ENCODE assay signal across 23 mouse cellular contexts in genomic region chr9:111313299-111313698, GRCm38 (mm10). TPM values are rescaled to one million over a fixed set of nuclear protein-coding genes. Genes with fewer than 3 reads are reported as not detected.
DNase-seq lines count a peak whose midpoint lies in the region; ATAC-seq and TF ChIP-seq lines count a peak whose summit lies in the region.
"Had no signal": no experiment of that assay in that cellular context is flagged by ENCODE, and none has a peak within 500 bp of the region (broad histone marks: within the 10 kb centered on the region; RNA-seq: fewer than 3 reads in every experiment).

No protein-coding gene starts in this region.

- 22% methylated on average over 5 of the region's 6 CpGs for WGBS in embryonic facial prominence, embryonic 11.5 days
- WGBS in embryonic facial prominence, embryonic 10.5 days, result 14% methylated on average over 6 of the region's 6 CpGs
- 18% methylated on average over 5 of the region's 6 CpGs for WGBS in kidney, embryonic 15.5 days
- WGBS in midbrain, postnatal 0 days, result 13% methylated on average over 5 of the region's 6 CpGs

- H3K9ac ChIP-seq in embryonic facial prominence, embryonic 11.5 days (replicated peaks; ENCODE audit: low read length), result no peak overlapping the region
- H3K9ac ChIP-seq in kidney, embryonic 15.5 days, result no peak overlapping the region
- peak overlapping the region; percentile 87 for H3K9ac ChIP-seq in midbrain, postnatal 0 days (replicated peaks; ENCODE audit: low read length, poor library complexity, severe bottlenecking)
- H3K9ac ChIP-seq: liver, embryonic 15.5 days had no signal

- H3K4me3 ChIP-seq in embryonic facial prominence, embryonic 11.5 days (ENCODE audit: low read depth, low read length), result no peak overlapping the region
- H3K4me3 ChIP-seq in embryonic facial prominence, embryonic 10.5 days, result no peak overlapping the region
- H3K4me3 ChIP-seq in kidney, embryonic 15.5 days (replicated peaks), result no peak overlapping the region; the same call in 1 of the 2 replicates
- H3K4me3 ChIP-seq in cortical plate, adult 2 months (ENCODE audit: insufficient read depth, low read length), result peak overlapping the region; percentile 74
- peak overlapping the region; percentile 75 for H3K4me3 ChIP-seq in midbrain, postnatal 0 days (ENCODE audit: low read depth, low read length)

- DNase-seq in embryonic facial prominence, embryonic 11.5 days (ENCODE audit: low spot score), result peak; percentile 9
- DNase-seq in embryonic facial prominence, embryonic 10.5 days (ENCODE audit: low spot score), result no peak
- no peak for DNase-seq in kidney, adult 11 months
- peak; percentile 29 for DNase-seq in midbrain, postnatal 0 days (ENCODE audit: low spot score)
- no peak for DNase-seq in retina, embryonic 14.5 days (ENCODE audit: low spot score)
- no peak for DNase-seq in frontal cortex, adult 2 months (ENCODE audit: extremely low spot score in 1 of 2, low spot score in 1 of 2)
- DNase-seq: cerebellum, adult 11 months; gastrocnemius, postnatal 25 days; heart, postnatal 4 days; kidney, adult 2 months; lung, postnatal 36 days; right cerebral cortex, adult 18-20 months; spleen, adult 18-20 months; thymus, postnatal 14 days had no signal

- no peak for TF ChIP-seq POLR2A in cortical plate, adult 2 months (IDR thresholded peaks at IDR 0.05; ENCODE audit: extremely low read depth, insufficient read depth, low read length)

- no peak overlapping the region for H3K27ac ChIP-seq in embryonic facial prominence, embryonic 11.5 days (replicated peaks; ENCODE audit: low read depth, low read length)
- no peak overlapping the region for H3K27ac ChIP-seq in embryonic facial prominence, embryonic 10.5 days (replicated peaks)
- no peak overlapping the region for H3K27ac ChIP-seq in kidney, embryonic 15.5 days
- H3K27ac ChIP-seq in cortical plate, adult 2 months (ENCODE audit: insufficient read depth, low read length), result no peak overlapping the region
- H3K27ac ChIP-seq in midbrain, postnatal 0 days (ENCODE audit: low read depth, low read length), result no peak overlapping the region
- H3K27ac ChIP-seq: limb, embryonic 13.5 days; liver, embryonic 15.5 days; midbrain, embryonic 12.5 days; stomach, postnatal 0 days had no signal

- H3K36me3 ChIP-seq in embryonic facial prominence, embryonic 11.5 days (replicated peaks; ENCODE audit: control insufficient read depth, insufficient read depth, low read depth, low read length), result no peaks in the 10 kb centered on the region
- H3K36me3 ChIP-seq in embryonic facial prominence, embryonic 10.5 days (replicated peaks), result no peaks in the 10 kb centered on the region
- no peaks in the 10 kb centered on the region for H3K36me3 ChIP-seq in kidney, embryonic 15.5 days
- H3K36me3 ChIP-seq in midbrain, postnatal 0 days (ENCODE audit: insufficient read depth, low read length), result no peaks in the 10 kb centered on the region
- H3K36me3 ChIP-seq: heart, embryonic 10.5 days; limb, embryonic 13.5 days; liver, embryonic 15.5 days; midbrain, embryonic 12.5 days had no signal

- H3K4me2 ChIP-seq in embryonic facial prominence, embryonic 11.5 days (ENCODE audit: low read depth, low read length), result no peak overlapping the region
- H3K4me2 ChIP-seq in kidney, embryonic 15.5 days, result 0 out of 2 replicates have a peak overlapping the region, but pooled peaks have one; percentile 91
- H3K4me2 ChIP-seq in midbrain, postnatal 0 days (ENCODE audit: low read depth, low read length, poor library complexity, severe bottlenecking), result peak overlapping the region; percentile 70

- peaks cover 33% of the 10 kb centered on the region for H3K27me3 ChIP-seq in embryonic facial prominence, embryonic 11.5 days (ENCODE audit: control insufficient read depth, insufficient read depth, low read length)
- H3K27me3 ChIP-seq in embryonic facial prominence, embryonic 10.5 days (replicated peaks; ENCODE audit: low read depth, poor library complexity, severe bottlenecking), result peaks cover 64% of the 10 kb centered on the region
- H3K27me3 ChIP-seq in kidney, embryonic 15.5 days, result peaks cover 71% of the 10 kb centered on the region
- peaks cover 6% of the 10 kb centered on the region; the same call in 1 of the 2 replicates for H3K27me3 ChIP-seq in midbrain, postnatal 0 days (ENCODE audit: insufficient read depth, low read length)

- no peak for ATAC-seq in embryonic facial prominence, embryonic 11.5 days (replicated peaks; ENCODE audit: insufficient number of reproducible peaks, low FRiP score, low TSS enrichment, low read depth)
- no peak for ATAC-seq in kidney, embryonic 15.5 days (replicated peaks; ENCODE audit: low FRiP score)
- no peak for ATAC-seq in midbrain, postnatal 0 days (ENCODE audit: low FRiP score)
- ATAC-seq: activated CD4-positive, CD25-positive, alpha-beta regulatory T cell, adult 4 months had no signal

- H3K4me1 ChIP-seq in embryonic facial prominence, embryonic 11.5 days (ENCODE audit: control insufficient read depth, insufficient read depth, low read length), result peaks cover 5% of the 10 kb centered on the region; the same call in 1 of the 2 replicates
- peaks cover 15% of the 10 kb centered on the region for H3K4me1 ChIP-seq in embryonic facial prominence, embryonic 10.5 days
- H3K4me1 ChIP-seq in kidney, embryonic 15.5 days, result peaks cover 17% of the 10 kb centered on the region
- H3K4me1 ChIP-seq in cortical plate, adult 2 months (ENCODE audit: control insufficient read depth, insufficient read depth, low read length), result no peaks in the 10 kb centered on the region
- no peaks in the 10 kb centered on the region for H3K4me1 ChIP-seq in midbrain, postnatal 0 days (ENCODE audit: insufficient read depth, low read length)

- no peaks in the 10 kb centered on the region for H3K9me3 ChIP-seq in embryonic facial prominence, embryonic 11.5 days (replicated peaks; ENCODE audit: control insufficient read depth, low read length)
- peaks cover 18% of the 10 kb centered on the region for H3K9me3 ChIP-seq in embryonic facial prominence, embryonic 10.5 days
- H3K9me3 ChIP-seq in kidney, embryonic 15.5 days (replicated peaks), result 0 out of 2 replicates have a peak, but pooled peaks cover 9% of the 10 kb centered on the region
- no peaks in the 10 kb centered on the region for H3K9me3 ChIP-seq in midbrain, postnatal 0 days (ENCODE audit: low read length)
- H3K9me3 ChIP-seq: heart, embryonic 10.5 days; liver, embryonic 15.5 days had no signal

- TF ChIP-seq CTCF in cortical plate, adult 2 months (IDR thresholded peaks at IDR 0.05; ENCODE audit: extremely low read depth, insufficient read depth, low read length), result no peak
- no peak for TF ChIP-seq CTCF in midbrain, postnatal 0 days (IDR thresholded peaks at IDR 0.05)

RNA-seq across cellular contexts. Expression of gene Trank1, which starts 1.8 kb away (rescaled TPM):
- 0.04 and 0.11 TPM in 2 replicates for polyA plus RNA-seq in embryonic facial prominence, embryonic 11.5 days (2014; fragmentation: Nextera tagmentation; extraction: Ambion mirVana)
- 0.09 and 0.11 TPM in 2 replicates for polyA plus RNA-seq in embryonic facial prominence, embryonic 10.5 days (2016; fragmentation: Nextera tagmentation; extraction: Ambion mirVana)
- 0.44 and 0.75 TPM in 2 replicates for polyA plus RNA-seq in kidney, embryonic 15.5 days (2015; fragmentation: Nextera tagmentation; extraction: Ambion mirVana)
- polyA plus RNA-seq in cortical plate, adult 2 months (2012; rRNA removed), result 383 and 430 TPM in 2 replicates
- total RNA-seq in midbrain, postnatal 0 days (2014; rRNA removed), result 55.7 and 103 TPM in 2 replicates
- 17.6 and 21.9 TPM in 2 replicates for polyA plus RNA-seq in midbrain, postnatal 0 days (2015; fragmentation: Nextera tagmentation; extraction: Ambion mirVana)
- polyA plus RNA-seq in frontal cortex, adult 2 months (2012; rRNA removed), result 352 and 407 TPM in 2 replicates
- total RNA-seq: neutrophil, adult 5-6 weeks had no signal

RNA-seq across cellular contexts. Expression of gene Epm2aip1, which starts 41.6 kb away (rescaled TPM):
- polyA plus RNA-seq in embryonic facial prominence, embryonic 11.5 days (2014; fragmentation: Nextera tagmentation; extraction: Ambion mirVana), result 42.2 and 46.5 TPM in 2 replicates
- 29.7 and 30.4 TPM in 2 replicates for polyA plus RNA-seq in embryonic facial prominence, embryonic 10.5 days (2016; fragmentation: Nextera tagmentation; extraction: Ambion mirVana)
- polyA plus RNA-seq in kidney, embryonic 15.5 days (2015; fragmentation: Nextera tagmentation; extraction: Ambion mirVana), result 25.9 and 27.0 TPM in 2 replicates
- polyA plus RNA-seq in cortical plate, adult 2 months (2012; rRNA removed), result 41.1 and 42.6 TPM in 2 replicates
- total RNA-seq in midbrain, postnatal 0 days (2014; rRNA removed), result 95.1 and 127 TPM in 2 replicates
- polyA plus RNA-seq in midbrain, postnatal 0 days (2015; fragmentation: Nextera tagmentation; extraction: Ambion mirVana), result 41.1 and 46.6 TPM in 2 replicates
- 41.9 and 47.2 TPM in 2 replicates for polyA plus RNA-seq in frontal cortex, adult 2 months (2012; rRNA removed)

RNA-seq across cellular contexts. Expression of gene Mlh1, which starts 41.7 kb away (rescaled TPM):
- 50.6 and 56.4 TPM in 2 replicates for polyA plus RNA-seq in embryonic facial prominence, embryonic 11.5 days (2014; fragmentation: Nextera tagmentation; extraction: Ambion mirVana)
- polyA plus RNA-seq in embryonic facial prominence, embryonic 10.5 days (2016; fragmentation: Nextera tagmentation; extraction: Ambion mirVana), result 52.7 and 56.8 TPM in 2 replicates
- polyA plus RNA-seq in kidney, embryonic 15.5 days (2015; fragmentation: Nextera tagmentation; extraction: Ambion mirVana), result 38.8 and 40.2 TPM in 2 replicates
- polyA plus RNA-seq in cortical plate, adult 2 months (2012; rRNA removed), result 28.4 and 37.9 TPM in 2 replicates
- 12.6 and 19.6 TPM in 2 replicates for total RNA-seq in midbrain, postnatal 0 days (2014; rRNA removed)
- polyA plus RNA-seq in midbrain, postnatal 0 days (2015; fragmentation: Nextera tagmentation; extraction: Ambion mirVana), result 20.4 and 20.6 TPM in 2 replicates
- 32.6 and 37.4 TPM in 2 replicates for polyA plus RNA-seq in frontal cortex, adult 2 months (2012; rRNA removed)

Comparison
In these comparisons a context has a peak if more than half of its experiments do, and no peak if none do; other contexts are left out.
1. DNase-seq: peak in embryonic facial prominence, embryonic 11.5 days (single experiment) and midbrain, postnatal 0 days (single experiment); none in embryonic facial prominence, embryonic 10.5 days (single experiment), kidney, adult 11 months (single experiment), retina, embryonic 14.5 days (single experiment) and frontal cortex, adult 2 months (0 of 2).
2. H3K4me3 ChIP-seq: peak in cortical plate, adult 2 months (single experiment) and midbrain, postnatal 0 days (single experiment); none in embryonic facial prominence, embryonic 11.5 days (single experiment), embryonic facial prominence, embryonic 10.5 days (single experiment) and kidney, embryonic 15.5 days (single experiment).
3. RNA of gene Trank1, which starts 1.8 kb away (polyA plus RNA-seq): 352 to 407 TPM in frontal cortex, adult 2 months and 383 to 430 TPM in cortical plate, adult 2 months; 17.6 to 21.9 TPM in midbrain, postnatal 0 days, 0.44 to 0.75 TPM in kidney, embryonic 15.5 days, 0.04 to 0.11 TPM in embryonic facial prominence, embryonic 11.5 days and 0.09 to 0.11 TPM in embryonic facial prominence, embryonic 10.5 days; every median in the first group is over 10 times any median in the second.